Mouse (Mus musculus): ENCODE data around the gene Fam217b.

DNA sequence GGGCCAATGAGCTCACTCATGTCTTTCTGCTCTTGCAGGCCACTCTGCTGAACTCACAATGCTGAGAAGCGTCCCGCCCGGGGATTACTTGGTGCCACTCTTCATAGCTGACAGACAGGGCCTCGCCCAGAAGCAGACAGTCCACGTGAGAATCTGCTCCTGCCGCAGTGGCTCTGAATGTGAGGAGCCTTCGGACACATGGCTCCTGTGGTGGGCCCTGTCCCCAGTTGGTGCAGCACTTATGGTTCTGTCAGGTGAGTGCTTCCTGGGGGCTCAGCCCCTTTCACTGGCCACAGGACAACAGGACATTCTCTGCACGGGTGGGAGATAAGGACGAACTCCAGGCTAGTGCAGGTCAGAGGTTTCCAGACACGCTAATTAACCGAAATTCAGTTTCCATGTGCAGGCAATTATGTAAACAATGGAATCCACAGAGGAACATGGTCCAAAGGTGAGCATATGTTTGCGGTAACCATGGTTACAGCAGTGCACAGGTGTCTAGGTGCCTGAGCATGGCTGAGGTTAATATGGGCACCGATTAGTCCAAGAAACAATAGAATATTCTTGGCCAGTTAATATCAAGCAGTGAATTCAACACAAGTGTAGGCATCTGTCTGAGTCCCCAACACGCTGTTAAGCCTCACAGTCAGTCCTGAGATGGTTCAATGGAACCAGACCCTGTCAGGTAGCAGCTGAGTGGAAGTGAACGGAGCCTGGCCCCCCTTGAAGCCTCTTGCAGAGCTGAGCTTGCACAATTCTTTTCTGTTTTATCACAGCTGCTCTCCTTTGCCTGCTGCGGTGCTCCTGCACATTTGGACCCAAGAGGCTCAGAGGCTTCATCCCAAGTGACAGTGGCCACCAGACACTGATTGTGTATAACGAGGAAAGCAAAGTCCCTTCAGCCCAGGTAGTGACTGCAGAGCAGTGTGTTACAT lies 57.5 kb downstream of the Fam217b start:
- TF ChIP-seq CTCF (IDR thresholded peaks at IDR 0.05; ENCODE audit: low read depth), result no peak
- TF ChIP-seq EP300 (IDR thresholded peaks at IDR 0.05; ENCODE audit: low read depth), result no peak
